7 mouse cellular contexts compared by ENCODE assay signal in genomic region chr8:119791804-119792704, GRCm38 (mm10). TPM values are rescaled to one million over a fixed set of nuclear protein-coding genes. Genes with fewer than 3 reads are reported as not detected.
DNase-seq lines count a peak whose midpoint lies in the region; ATAC-seq lines count a peak whose summit lies in the region.

No protein-coding gene starts in this region.

- H3K4me3 ChIP-seq in forebrain, embryonic 16.5 days (replicated peaks; ENCODE audit: low read length): no peak overlapping the region
- no peak overlapping the region for H3K4me3 ChIP-seq in stomach, embryonic 14.5 days (ENCODE audit: low read depth, low read length)

- no peak overlapping the region for H3K4me2 ChIP-seq in forebrain, embryonic 16.5 days (ENCODE audit: low read length)
- no peak overlapping the region for H3K4me2 ChIP-seq in stomach, embryonic 14.5 days (replicated peaks; ENCODE audit: low read depth, low read length)

- H3K4me1 ChIP-seq in forebrain, embryonic 16.5 days (replicated peaks; ENCODE audit: control insufficient read depth, insufficient read depth, low read length): peaks cover 19% of the 10 kb centered on the region
- peaks cover 11% of the 10 kb centered on the region for H3K4me1 ChIP-seq in stomach, embryonic 14.5 days (ENCODE audit: control insufficient read depth, insufficient read depth, low read length)

- no peak overlapping the region for H3K9ac ChIP-seq in forebrain, embryonic 16.5 days (replicated peaks; ENCODE audit: low read depth, low read length)
- H3K9ac ChIP-seq in stomach, embryonic 14.5 days (replicated peaks; ENCODE audit: low read depth, low read length): no peak overlapping the region

- H3K36me3 ChIP-seq in forebrain, embryonic 16.5 days (ENCODE audit: control insufficient read depth, insufficient read depth): no peaks in the 10 kb centered on the region
- no peaks in the 10 kb centered on the region for H3K36me3 ChIP-seq in stomach, embryonic 14.5 days (ENCODE audit: control insufficient read depth, insufficient read depth, low read length)

- no peaks in the 10 kb centered on the region for H3K27me3 ChIP-seq in forebrain, embryonic 16.5 days (replicated peaks; ENCODE audit: control insufficient read depth, insufficient read depth, low read length)
- no peaks in the 10 kb centered on the region for H3K27me3 ChIP-seq in stomach, embryonic 14.5 days (ENCODE audit: control insufficient read depth, insufficient read depth, low read length)

- ATAC-seq in forebrain, embryonic 16.5 days: peak; percentile 48
- ATAC-seq in stomach, embryonic 14.5 days (ENCODE audit: insufficient number of reproducible peaks, insufficient read depth, low FRiP score, low read depth): peak; percentile 65

- 9% methylated on average over 16 of the region's 16 CpGs for WGBS in forebrain, embryonic 16.5 days
- 31% methylated on average over 16 of the region's 16 CpGs for WGBS in stomach, embryonic 14.5 days

- DNase-seq in ES-CJ7 (ENCODE audit: low read depth, low spot score): peak; percentile 51
- peak; percentile 61 for DNase-seq in R1 (ENCODE audit: low read depth, low spot score)
- DNase-seq in kidney, adult 9 months: peak; percentile 63
- peak; percentile 57 for DNase-seq in lung, postnatal 25 days (ENCODE audit: low spot score)
- DNase-seq in frontal cortex, adult 2 months (ENCODE audit: extremely low spot score in 1 of 2, low spot score in 1 of 2): no peak

- H3K27ac ChIP-seq in forebrain, embryonic 16.5 days (ENCODE audit: low read length): no peak overlapping the region
- H3K27ac ChIP-seq in stomach, embryonic 14.5 days (ENCODE audit: low read length): peak overlapping the region; percentile 71

- no peaks in the 10 kb centered on the region for H3K9me3 ChIP-seq in forebrain, embryonic 16.5 days (ENCODE audit: control insufficient read depth, low read length)
- H3K9me3 ChIP-seq in stomach, embryonic 14.5 days (ENCODE audit: control insufficient read depth, low read depth, low read length): no peaks in the 10 kb centered on the region

RNA-seq across cellular contexts. Expression of gene Tldc1, which starts 13.8 kb away (rescaled TPM):
- polyA plus RNA-seq in forebrain, embryonic 16.5 days (2015; fragmentation: Nextera tagmentation; extraction: Ambion mirVana): 15.3 and 16.1 TPM in 2 replicates
- polyA plus RNA-seq in stomach, embryonic 14.5 days (2014; fragmentation: Nextera tagmentation; extraction: Ambion mirVana): 10.4 and 11.7 TPM in 2 replicates
- 12.1 and 12.7 TPM in 2 replicates for polyA plus RNA-seq in frontal cortex, adult 2 months (2012; rRNA removed)

RNA-seq across cellular contexts. Expression of gene Cotl1, which starts 48.3 kb away (rescaled TPM):
- 119 and 147 TPM in 2 replicates for polyA plus RNA-seq in forebrain, embryonic 16.5 days (2015; fragmentation: Nextera tagmentation; extraction: Ambion mirVana)
- 340 and 436 TPM in 2 replicates for polyA plus RNA-seq in stomach, embryonic 14.5 days (2014; fragmentation: Nextera tagmentation; extraction: Ambion mirVana)
- 108 and 119 TPM in 2 replicates for polyA plus RNA-seq in frontal cortex, adult 2 months (2012; rRNA removed)

Comparison
In these comparisons a context has a peak if more than half of its experiments do, and no peak if none do; other contexts are left out.
1. DNase-seq: peak in ES-CJ7 (single experiment), R1 (single experiment), kidney, adult 9 months (single experiment) and lung, postnatal 25 days (single experiment); none in frontal cortex, adult 2 months (0 of 2).